Mouse (Mus musculus) liver, adult 2 months (tissue): ENCODE results near the gene Zfp976.
"Not testable (repeated sequence)": the region's sequence is repeated elsewhere in the genome, so short reads cannot be mapped to it uniquely, and the experiment has no call there.

ENCODE experiments used
- CTCF ChIP-seq: fragments of 200-500 bp; IDR thresholded peaks from 2 replicates; pipeline ENCODE4 v1.5.1; 2011; ENCODE audit warnings: low read depth, low read length, control low read depth
- POLR2A ChIP-seq: fragments of 200-500 bp; IDR thresholded peaks from 2 replicates; pipeline ENCODE4 v1.6.1; 2011; ENCODE audit warnings: low read length, control low read depth; ENCODE audit not compliant: insufficient read depth; ENCODE audit errors: extremely low read depth

DNA sequence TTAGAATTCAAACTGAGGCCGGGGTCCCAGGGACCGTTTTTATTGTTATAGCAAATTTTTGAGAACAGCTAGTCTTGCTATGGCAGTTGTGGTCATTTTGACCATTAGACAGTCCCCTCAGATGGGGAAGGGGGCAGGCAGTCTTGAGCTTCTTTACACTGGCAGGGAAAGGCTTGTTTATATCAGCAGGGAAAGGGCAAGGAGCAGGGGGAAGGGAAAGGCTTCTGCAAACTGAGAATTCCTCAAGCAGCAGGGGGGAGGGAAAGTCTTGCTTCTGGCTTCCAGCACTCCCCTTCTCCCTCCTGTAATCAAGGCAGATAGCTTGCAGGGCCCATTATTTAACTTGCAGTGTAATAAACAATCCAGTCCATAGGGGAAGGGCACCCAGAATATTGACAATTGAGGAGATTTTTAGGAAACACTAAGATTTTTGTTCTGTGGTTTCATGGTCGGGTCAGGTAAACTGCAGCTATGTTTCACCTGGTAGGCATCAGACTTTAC is 782 bp upstream of the Zfp976 start:
- TF ChIP-seq CTCF, POLR2A: not testable (repeated sequence)
